Mouse (Mus musculus): ENCODE results near the gene Traf5.

Gene Traf5

DNA sequence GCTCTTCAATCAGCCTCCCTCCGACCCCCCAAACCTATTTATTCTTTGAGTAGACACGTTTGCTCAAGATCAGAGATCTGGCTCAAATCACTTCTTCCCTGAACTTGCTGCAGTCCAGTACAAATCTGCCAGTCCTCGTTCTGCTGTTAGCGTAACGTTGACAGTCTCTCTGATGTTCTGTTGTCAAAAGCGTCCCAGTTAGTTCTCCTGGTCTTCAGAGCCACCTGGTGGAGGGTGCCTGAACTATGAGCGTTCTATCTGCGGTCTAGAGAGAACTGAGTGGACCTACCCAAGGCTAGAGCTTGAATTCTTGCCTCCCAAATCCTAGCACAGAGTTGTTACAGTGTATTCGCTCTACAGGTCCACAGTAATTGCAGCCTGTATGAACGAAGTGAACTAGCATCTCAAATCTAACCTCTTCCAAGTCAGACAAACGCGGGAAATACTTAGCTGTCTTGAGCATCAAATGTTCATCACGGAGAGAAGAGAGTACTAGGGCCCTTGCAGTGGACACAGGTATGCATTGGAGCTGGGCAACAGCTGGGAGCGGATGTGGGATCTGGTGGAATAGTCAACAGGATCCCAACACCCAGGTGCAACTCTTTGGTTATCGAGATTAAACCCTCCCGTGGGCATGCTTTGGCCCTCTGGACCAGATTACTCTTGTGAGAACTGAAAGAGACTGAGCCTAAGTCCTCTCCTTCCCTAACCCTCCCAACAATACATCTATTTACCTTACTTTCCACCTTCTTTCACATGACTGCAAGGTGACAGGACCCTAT is 711 bp upstream of the Traf5 start:
- DNase-seq (ENCODE audit: low read depth, low spot score): peak; percentile 70

DNA sequence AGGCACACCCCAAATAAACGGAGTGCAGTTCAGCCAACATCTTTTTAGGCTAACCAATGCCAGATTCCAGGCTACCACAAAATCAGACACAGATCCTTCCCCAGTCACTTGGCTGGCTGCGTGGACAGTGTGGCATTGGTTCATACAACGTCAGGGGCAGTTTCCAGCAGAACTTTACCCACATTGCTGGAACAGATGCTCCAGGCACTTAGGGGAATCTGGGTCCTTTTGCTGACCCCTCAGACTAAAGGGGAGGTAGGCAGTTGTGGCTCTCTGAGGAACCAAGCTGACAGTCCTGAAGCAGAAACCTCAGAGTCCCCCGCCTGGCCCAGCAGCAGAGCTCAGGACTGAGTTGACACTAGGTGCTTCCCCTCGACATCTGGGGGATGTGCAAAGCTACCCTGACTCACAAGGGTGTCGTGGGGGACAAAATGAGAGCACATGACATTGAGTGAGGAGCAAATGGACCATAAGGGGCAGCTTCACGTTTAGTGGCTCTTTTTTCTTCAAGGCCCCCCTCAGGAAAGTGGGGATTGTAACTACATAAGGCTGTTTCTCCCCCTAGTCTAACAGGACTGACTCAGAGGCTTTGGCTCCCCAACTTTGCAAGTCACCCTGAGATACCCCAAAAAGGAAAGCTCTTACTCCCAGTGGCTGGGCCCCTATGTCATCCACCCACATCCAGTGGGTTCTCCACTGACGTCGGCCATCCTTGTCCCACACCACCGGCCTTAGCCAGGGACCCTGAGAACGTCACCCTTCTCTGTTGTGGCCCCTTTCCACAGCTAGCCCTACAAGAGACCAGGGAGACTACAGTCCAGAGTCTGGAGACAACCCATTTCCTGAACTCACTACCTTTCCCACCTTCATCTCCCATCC is 1.4 kb downstream of the Traf5 start:
- DNase-seq (ENCODE audit: low read depth, low spot score): no peak

DNA sequence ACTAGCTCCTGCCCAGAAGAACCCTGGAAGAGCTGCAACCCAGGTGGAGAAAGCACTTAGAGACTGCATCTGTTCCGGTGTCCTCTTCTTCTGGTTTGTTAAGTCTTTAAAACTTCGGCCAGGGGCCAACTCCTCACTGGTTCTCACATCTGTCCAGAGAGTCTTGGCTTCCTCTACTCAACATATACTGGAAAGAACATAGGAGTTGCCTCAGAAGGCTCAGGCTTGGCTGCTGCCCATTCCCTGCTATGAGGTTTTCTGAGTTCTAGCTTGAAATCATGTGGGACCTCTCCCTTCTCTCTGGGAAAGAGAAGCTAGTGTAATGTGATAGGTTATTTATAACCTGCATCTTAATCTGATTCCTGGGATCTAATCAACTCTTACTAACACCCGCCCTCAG is 2.1 kb downstream of the Traf5 start:
- no peak for DNase-seq (ENCODE audit: low read depth, low spot score)

GRCm38 (mm10) chr1:192089208-192090166 is 2.9 kb downstream of the Traf5 start:
- no peak for DNase-seq (ENCODE audit: low read depth, low spot score)

GRCm38 (mm10) chr1:192088011-192088410 is 4.3 kb downstream of the Traf5 start:
- no peak for DNase-seq (ENCODE audit: low read depth, low spot score)

DNA sequence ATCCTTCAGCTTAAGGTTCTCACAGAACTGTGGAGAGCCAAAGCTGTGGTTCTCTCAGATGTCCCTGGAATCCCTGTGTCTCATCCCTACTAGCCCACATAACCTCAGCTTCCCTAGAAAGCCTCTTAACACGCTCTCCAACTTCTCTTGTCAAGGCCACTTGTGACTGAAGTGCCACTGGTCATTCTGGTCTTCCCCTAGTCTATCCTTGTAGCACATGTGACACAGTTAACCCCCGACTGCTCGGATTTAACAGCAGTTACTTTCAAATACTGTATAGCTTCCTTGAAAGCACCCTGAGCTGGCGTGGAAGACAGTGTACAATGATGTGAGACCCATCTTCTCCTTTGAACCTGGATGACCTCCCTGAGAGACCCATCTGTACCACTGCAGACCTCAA is 5.3 kb downstream of the Traf5 start:
- no peak for DNase-seq (ENCODE audit: low read depth, low spot score)

DNA sequence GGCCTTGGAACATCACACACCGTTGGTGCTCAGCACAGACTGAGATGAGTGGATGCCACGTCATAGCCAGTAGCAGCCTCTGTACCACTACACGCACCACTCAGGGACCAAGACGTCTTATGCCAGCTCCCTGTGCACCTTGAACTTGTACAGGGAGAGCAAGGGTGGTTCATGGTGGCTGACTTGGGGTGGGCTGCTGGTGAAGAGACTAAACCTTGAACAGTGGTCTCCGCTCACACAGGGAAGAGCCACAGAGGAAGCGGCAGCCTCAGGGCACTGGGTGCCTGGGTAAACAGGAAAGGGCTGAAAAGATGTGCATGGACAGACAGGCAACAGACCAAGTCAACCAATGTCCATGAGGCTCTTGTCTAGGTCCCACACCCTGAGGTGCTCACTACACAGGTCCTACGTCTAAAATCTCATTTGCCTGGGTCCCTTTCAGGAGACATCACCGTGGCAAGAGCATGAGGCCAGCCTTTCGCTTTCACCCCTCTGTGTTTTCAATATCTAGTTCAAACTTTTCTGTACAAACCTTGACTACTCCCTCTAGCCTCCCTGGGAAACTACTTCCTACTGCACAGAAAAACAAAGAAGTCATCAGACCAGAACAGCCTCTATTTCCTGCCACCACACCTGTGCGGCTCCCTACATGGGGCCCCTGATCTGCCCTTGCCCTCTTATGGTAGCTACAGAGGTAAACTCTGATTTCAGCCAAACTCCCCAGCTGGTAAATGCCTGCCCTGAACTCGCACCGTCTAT is 5.9 kb downstream of the Traf5 start:
- no peak for DNase-seq (ENCODE audit: low read depth, low spot score)

DNA sequence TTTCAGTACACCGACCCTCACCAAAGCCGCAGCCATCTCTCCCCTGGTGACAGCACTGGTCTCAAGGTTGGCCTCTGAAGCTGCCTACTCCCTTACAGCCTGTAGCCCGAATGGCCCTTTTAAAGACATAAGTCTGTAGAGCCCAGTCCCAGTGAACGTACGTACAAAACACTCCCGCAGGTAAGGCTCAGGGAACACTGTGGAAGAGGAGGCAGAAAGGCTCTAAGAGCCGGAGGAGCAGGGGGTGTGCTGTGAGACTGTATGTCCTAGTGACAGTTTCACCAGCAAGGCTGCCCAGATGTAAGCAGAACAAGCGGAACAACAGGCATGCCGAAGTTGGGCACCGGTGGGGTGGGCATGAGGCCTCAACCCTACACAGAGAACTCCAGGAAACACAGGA is 7.1 kb downstream of the Traf5 start:
- DNase-seq (ENCODE audit: low read depth, low spot score): no peak

GRCm38 (mm10) chr1:192082646-192083045 is 9.7 kb downstream of the Traf5 start:
- no peak for DNase-seq (ENCODE audit: low read depth, low spot score)

GRCm38 (mm10) chr1:192081129-192081528 is 11.2 kb downstream of the Traf5 start:
- DNase-seq (ENCODE audit: low read depth, low spot score): no peak

GRCm38 (mm10) chr1:192079121-192079520 is 13.2 kb downstream of the Traf5 start:
- DNase-seq (ENCODE audit: low read depth, low spot score): no peak

- DNase-seq (ENCODE audit: low read depth, low spot score): no peak
Measured at GRCm38 (mm10) chr1:192078406-192078805, 14.0 kb downstream of the Traf5 start.

DNA sequence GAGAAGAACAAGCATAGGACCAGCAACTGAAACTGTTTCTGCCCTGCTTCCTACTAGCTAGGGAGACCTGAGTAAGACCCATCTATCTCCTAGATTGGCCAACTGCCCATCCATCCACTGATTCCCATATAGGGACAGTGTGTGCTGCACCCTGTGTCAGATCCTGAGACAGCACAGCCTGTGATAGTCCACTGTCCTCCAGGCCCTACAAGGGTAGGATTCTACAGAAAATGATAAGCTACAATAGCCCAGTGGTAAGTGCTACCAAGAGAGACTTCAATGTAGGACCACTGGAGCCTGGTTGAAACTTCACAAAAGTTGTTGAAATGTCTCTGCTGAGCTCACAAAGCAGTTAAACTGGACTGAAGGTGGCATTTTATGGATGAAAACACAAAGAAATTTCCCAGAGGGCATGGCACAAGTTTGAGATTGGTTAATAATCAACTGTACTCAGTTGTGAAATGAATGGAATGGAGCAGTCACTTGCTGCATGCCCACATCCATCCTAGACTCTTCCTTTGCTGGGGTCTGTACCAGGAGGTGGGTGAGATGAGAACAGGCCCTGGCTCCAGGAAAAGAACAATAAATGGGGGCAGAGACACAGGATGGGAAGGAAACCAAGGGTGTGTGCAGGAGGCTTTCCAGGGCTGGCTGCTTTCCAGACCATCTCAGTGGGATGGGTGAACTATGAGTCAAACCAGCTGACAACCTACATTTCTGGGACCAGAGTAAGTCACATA is 15.4 kb downstream of the Traf5 start:
- DNase-seq (ENCODE audit: low read depth, low spot score): no peak

DNA sequence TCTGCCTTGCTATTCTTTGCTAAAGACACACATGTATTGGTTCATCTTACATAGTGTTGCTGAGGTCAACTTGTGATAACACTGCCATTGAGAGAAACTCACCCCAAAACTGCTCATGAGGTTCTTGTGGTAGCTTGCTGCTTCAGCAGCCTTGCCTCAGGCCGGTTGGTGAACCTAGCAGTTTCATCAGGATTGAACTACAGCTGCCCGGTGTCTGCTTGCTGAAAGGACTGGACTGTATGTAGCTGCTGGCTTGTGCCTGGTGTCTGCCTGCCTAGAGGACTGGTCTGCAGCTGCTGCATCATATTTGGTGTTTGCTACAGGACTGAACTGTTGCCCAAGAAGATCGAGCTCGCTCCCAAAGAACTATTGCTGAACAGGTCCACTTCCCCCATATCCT is 16.3 kb downstream of the Traf5 start:
- no peak for DNase-seq (ENCODE audit: low read depth, low spot score)

- no peak for DNase-seq (ENCODE audit: low read depth, low spot score)
Measured at GRCm38 (mm10) chr1:192074824-192075223, 17.5 kb downstream of the Traf5 start.

GRCm38 (mm10) chr1:192072426-192072825 is 19.9 kb downstream of the Traf5 start:
- DNase-seq (ENCODE audit: low read depth, low spot score): no peak

GRCm38 (mm10) chr1:192070618-192071051 is 21.7 kb downstream of the Traf5 start:
- no peak for DNase-seq (ENCODE audit: low read depth, low spot score)

DNA sequence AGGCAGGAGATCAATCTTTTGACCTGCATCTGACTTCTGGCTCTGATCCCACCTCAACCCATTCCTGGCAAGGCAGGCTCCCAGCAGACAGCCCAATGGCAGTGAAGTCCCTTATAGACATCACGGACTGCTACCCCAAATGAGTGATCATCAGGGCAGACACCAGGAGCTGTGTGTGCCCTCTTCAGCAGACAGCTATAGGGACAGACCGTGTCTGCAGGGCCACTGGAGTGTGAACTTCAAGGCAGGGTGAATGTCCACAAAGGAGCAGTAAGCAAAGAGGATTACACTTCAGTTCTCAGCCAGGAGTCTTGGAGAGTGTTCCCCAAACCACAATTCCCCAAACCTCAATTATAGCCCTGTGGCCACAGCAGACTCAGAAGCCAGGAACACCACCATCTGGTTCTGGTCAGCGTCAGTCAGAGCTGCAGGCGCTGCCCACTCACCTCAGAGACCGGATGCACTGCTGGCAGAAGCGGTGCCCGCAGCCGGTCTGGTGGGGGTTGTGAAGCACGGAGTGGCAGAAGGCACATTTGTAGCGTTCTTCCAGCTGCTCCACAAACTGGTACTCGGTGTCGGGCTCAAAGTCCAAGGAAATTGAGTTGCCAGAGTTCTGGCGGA is 22.3 kb downstream of the Traf5 start:
- DNase-seq (ENCODE audit: low read depth, low spot score): no peak

DNA sequence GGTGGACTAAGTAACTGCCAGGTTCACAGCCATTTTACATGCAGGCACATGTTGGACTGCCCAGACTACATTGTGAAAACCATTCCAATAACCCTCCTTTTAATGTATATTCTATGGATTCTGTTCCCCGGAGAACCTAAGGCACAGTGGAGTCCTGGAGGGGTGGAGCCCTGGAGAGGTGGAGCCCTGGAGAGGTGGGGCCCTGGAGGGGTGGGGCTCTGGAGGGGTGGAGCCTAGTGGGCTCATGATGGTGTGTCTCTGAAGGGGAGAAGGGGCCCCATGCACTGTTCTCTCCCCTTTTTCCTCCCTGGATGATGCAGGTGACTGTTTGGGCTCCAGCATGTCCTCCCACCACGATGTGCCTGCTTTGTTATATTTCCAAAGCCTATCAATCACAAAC is 24.2 kb downstream of the Traf5 start:
- DNase-seq (ENCODE audit: low read depth, low spot score): no peak

GRCm38 (mm10) chr1:192066956-192067355 is 25.4 kb downstream of the Traf5 start:
- DNase-seq (ENCODE audit: low read depth, low spot score): no peak
